Mouse (Mus musculus) heart, adult 2 months (tissue): ENCODE data around the gene Ermap. TPM values are rescaled to one million over a fixed set of nuclear protein-coding genes. Genes with fewer than 3 reads are reported as not detected.

Experiments
- DNase-seq, 2 experiments: peaks; one replicate each; pipeline ENCODE4 v3.0.0; 2021
- H3K27ac ChIP-seq: fragments of 200-600 bp; 2 replicates; pipeline ENCODE4 v1.8.1; 2022
- H3K27me3 ChIP-seq: fragments of 200-500 bp; 2 replicates; pipeline ENCODE4 v1.6.1; 2012; ENCODE audit warnings: mild to moderate bottlenecking, low read length, inconsistent platforms, mixed read lengths; ENCODE audit not compliant: control insufficient read depth, insufficient read depth
- H3K36me3 ChIP-seq: fragments of 200-500 bp; 2 replicates; pipeline ENCODE4 v1.6.1; 2012; ENCODE audit warnings: low read length, inconsistent platforms; ENCODE audit not compliant: control insufficient read depth, insufficient read depth
- H3K4me1 ChIP-seq: fragments of 200-500 bp; 2 replicates; pipeline ENCODE4 v1.6.1; 2011; ENCODE audit warnings: low read length; ENCODE audit not compliant: control insufficient read depth, insufficient read depth
- H3K4me3 ChIP-seq: fragments of 200-600 bp; 2 replicates; pipeline ENCODE4 v1.8.1; 2022
- H3K79me2 ChIP-seq: fragments of 200-500 bp; replicated peaks from 2 replicates; pipeline ENCODE4 v1.6.1; 2012; ENCODE audit warnings: mild to moderate bottlenecking, inconsistent platforms, low read length, moderate library complexity, mixed read lengths; ENCODE audit not compliant: control insufficient read depth, insufficient read depth
- H3K9ac ChIP-seq: fragments of 200-500 bp; 2 replicates; pipeline ENCODE4 v1.6.1; 2012; ENCODE audit warnings: low read depth, mild to moderate bottlenecking, control low read depth, inconsistent platforms, low read length, mixed read lengths
- CTCF ChIP-seq: fragments of 200-600 bp; IDR thresholded peaks from 2 replicates; pipeline ENCODE4 v1.8.1; 2022; ENCODE audit warnings: antibody characterized with exemption, mild to moderate bottlenecking, moderate library complexity
- EP300 ChIP-seq: fragments of 200-500 bp; IDR thresholded peaks from 2 replicates; pipeline ENCODE4 v1.6.1; 2011; ENCODE audit warnings: low read depth, low read length, control low read depth; ENCODE audit not compliant: insufficient read depth
- POLR2A ChIP-seq: fragments of 200-500 bp; IDR thresholded peaks from 2 replicates; pipeline ENCODE4 v1.6.1; 2011; ENCODE audit warnings: mild to moderate bottlenecking, low read depth, low read length, control low read depth; ENCODE audit not compliant: insufficient read depth
- WGBS: fragments of 180-500 bp; shearing (Covaris S2); methylation state at CpG from one replicate; pipeline ENCODE4 v1.1.7; 2018; 5-methylcytosine and 5-hydroxymethylcytosine counted together
- intact Hi-C: fragments of 180-260 bp; cut with DNase I; formaldehyde crosslinking; loops from one replicate; pipeline ENCODE4 v1.15.1; 2025
- long read RNA-seq: library from polyadenylated mRNA; stranded (forward); transcript quantifications from one replicate; pipeline ENCODE4 v2.0.0, GENCODE M21; 2021
- polyA plus RNA-seq: library from polyadenylated mRNA; depleted of rRNA; stranded (reverse); fragments of >200 nt; gene quantifications from 2 replicates; pipeline ENCODE4 v1.2.3, GENCODE M21; 2012; rRNA removed
- total RNA-seq, 2 experiments: library from RNA; stranded (reverse); gene quantifications; 2 replicates each; pipeline ENCODE4 v1.2.3; 2021

The Ermap gene
- total RNA-seq (under 1 TPM in 1 of 2 experiments, not detected in 1; 0.09 TPM), polyA plus RNA-seq (0.10 and 0.20 TPM in 2 replicates)
- long read RNA-seq, result 0 reads

DNA sequence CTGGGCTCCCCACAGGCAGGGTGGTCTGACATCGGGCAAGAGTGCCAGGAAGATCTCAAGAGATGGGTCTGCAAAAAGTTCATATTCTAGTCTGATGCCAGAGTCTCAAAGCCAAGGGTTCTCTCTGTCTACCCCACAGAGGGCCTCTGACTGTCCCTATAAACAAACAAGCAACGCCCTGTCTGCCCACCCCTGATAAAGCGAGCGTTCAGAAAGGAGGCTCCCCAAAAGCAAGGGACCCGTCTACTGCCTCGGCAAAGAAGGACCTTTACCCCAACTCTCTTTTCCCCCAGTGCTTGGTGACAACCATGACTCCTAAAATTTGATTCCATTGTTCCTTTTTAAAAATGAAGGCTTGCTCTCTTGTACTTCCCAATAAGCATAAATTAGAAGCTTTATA is at the start of gene Ermap:
TSS of gene Ermap (minus strand) at position 148 of the 400 bp plus-strand sequence.
- H3K4me1 ChIP-seq, result no peaks in the 10 kb centered on the region
- WGBS, result 72% methylated on average over 6 of the region's 6 CpGs
- H3K9ac ChIP-seq, result no peak within 1 kb of the TSS
- intact Hi-C loops, result no loop called here
- H3K36me3 ChIP-seq, result no peaks in the 10 kb centered on the region
- TF ChIP-seq POLR2A, result no peak
- no peak for TF ChIP-seq EP300
- TF ChIP-seq CTCF, result no peak
- H3K27me3 ChIP-seq, result no peaks in the 10 kb centered on the region
- no peaks in the 10 kb centered on the region for H3K79me2 ChIP-seq
- H3K27ac ChIP-seq, result no peak within 1 kb of the TSS
- H3K4me3 ChIP-seq, result no peak within 1 kb of the TSS
- no peak for DNase-seq

DNA sequence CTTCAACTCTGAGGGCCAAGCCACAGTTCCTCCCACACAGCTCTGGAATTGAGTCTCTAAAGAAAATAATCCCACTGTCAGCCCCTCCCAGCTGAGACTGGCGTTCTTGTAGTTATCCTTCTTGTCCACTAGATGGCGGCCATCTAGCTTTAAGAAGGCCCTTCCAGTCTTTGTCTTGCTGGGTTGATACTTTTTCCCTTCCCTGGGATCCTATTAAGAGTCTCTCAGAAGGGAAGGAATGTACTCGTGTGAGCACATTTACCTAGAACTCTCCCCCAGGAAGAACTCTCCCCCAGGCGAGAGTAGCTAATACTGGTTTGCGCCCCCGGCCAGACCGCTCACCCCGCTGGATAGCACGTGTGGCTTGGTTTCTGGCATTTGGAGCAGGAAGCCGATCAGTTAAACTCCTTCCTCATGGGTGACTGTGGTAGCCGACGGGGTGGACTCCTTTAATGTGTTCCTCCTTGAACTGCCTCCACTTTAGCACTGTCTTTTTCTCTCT is 49.4 kb upstream of the Ermap start:
- intact Hi-C loops, result loop anchor here (2.0 kb wide), 1 partner anchor 100 kb away; no protein-coding TSS in a partner anchor
- Histone ChIP-seq H3K27ac (no peak overlapping the region; the same call in 1 of the 2 replicates), H3K36me3 (no peaks in the 10 kb centered on the region), H3K79me2 (no peaks in the 10 kb centered on the region), H3K4me1 (no peaks in the 10 kb centered on the region; the same call in 1 of the 2 replicates), H3K27me3 (no peaks in the 10 kb centered on the region), H3K4me3 (no peak overlapping the region), H3K9ac (peak overlapping the region; percentile 62)
- peak; percentile 40 to 48 for DNase-seq
- peak; percentile 96 for TF ChIP-seq CTCF
- no peak for TF ChIP-seq POLR2A
- 24% methylated on average over 12 of the region's 12 CpGs for WGBS

DNA sequence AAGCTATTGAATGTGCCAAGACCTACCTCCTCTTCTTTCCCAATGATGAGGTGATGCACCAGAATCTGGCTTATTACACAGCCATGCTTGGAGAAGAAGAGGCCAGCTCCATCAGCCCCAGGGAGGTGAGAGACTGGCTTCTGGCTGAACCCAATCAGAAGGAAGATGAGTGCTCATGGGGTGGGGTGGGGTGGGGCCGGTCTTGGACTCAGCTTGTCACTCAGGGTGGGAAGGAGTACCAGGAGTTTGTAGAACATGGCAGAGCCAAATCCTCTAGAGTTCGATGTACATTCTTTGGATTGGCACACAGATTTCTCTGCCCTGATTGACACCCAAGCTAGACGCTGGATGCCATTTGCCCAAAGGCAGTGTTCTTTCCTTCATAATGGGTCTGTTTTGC is 48.9 kb upstream of the Ermap start:
- Histone ChIP-seq H3K79me2 (no peaks in the 10 kb centered on the region), H3K27ac (peak overlapping the region; percentile 28; the same call in 1 of the 2 replicates), H3K9ac (no peak overlapping the region), H3K4me1 (no peaks in the 10 kb centered on the region; the same call in 1 of the 2 replicates), H3K27me3 (no peaks in the 10 kb centered on the region), H3K36me3 (no peaks in the 10 kb centered on the region), H3K4me3 (no peak overlapping the region)
- intact Hi-C loops, result loop anchor here (2.0 kb wide), 1 partner anchor 100 kb away; no protein-coding TSS in a partner anchor
- DNase-seq, result no peak
- TF ChIP-seq POLR2A (no peak), EP300 (no peak), CTCF (no peak)
- whole genome bisulfite sequencing, result 75% methylated on average over 3 of the region's 3 CpGs

GRCm38 (mm10) chr4:119234348-119234747 is 44.5 kb upstream of the Ermap start:
- H3K9ac ChIP-seq, result no peak overlapping the region
- H3K27me3 ChIP-seq, result no peaks in the 10 kb centered on the region
- H3K4me1 ChIP-seq, result peaks cover 1% of the 10 kb centered on the region; the same call in 1 of the 2 replicates
- intact Hi-C loops, result no loop called here
- WGBS, result 68% methylated on average over 3 of the region's 3 CpGs
- no peak for DNase-seq
- H3K36me3 ChIP-seq, result no peaks in the 10 kb centered on the region
- no peak overlapping the region for H3K27ac ChIP-seq
- H3K79me2 ChIP-seq, result peaks cover 1% of the 10 kb centered on the region; the same call in 1 of the 2 replicates
- peak overlapping the region; percentile 98; the same call in 1 of the 2 replicates for H3K4me3 ChIP-seq
- no peak for TF ChIP-seq POLR2A
- no peak for TF ChIP-seq CTCF
- TF ChIP-seq EP300, result no peak

DNA sequence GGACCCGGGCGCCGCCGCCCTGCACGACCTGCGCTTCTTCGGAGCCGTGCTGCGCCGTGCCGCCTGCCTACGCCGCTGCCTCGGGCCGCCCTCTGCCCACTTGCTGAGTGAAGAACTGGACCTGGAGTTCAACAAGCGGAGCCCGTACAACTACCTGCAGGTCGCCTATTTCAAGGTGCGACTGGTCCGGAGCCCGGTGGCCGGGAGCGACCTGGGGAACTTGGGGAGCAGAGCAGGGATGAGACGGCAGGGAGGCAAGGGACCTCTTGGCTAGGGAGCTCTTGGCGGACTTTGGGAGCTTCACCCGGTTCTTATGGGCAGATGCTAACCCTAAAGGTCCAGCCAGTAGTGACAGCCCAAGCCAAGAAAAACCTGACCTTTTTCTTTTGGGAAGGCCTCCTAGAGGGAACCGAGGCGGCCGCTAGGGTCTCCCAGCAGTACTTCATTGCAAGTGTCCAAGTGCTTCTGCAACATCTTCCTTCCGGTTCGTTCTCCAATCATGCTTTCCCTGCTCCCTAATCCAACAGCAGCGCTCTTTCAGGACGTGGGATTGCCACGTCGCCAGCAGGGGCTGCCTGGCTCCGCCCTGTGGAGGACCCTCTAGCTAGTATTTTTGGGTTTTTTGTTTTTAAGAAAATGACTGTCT is 43.6 kb upstream of the Ermap start:
- peak overlapping the region; percentile 98 for H3K4me3 ChIP-seq
- H3K27me3 ChIP-seq, result no peaks in the 10 kb centered on the region
- peak overlapping the region; percentile 95 for H3K9ac ChIP-seq
- WGBS, result 1% methylated on average over 36 of the region's 36 CpGs
- TF ChIP-seq EP300 (no peak), CTCF (peak; percentile 43), POLR2A (0 out of 2 replicates have a peak, but pooled peaks have one; percentile 39)
- H3K4me1 ChIP-seq, result peaks cover 1% of the 10 kb centered on the region; the same call in 1 of the 2 replicates
- peaks cover 1% of the 10 kb centered on the region; the same call in 1 of the 2 replicates for H3K79me2 ChIP-seq
- H3K27ac ChIP-seq, result peak overlapping the region; percentile 77
- intact Hi-C loops, result no loop called here
- no peaks in the 10 kb centered on the region for H3K36me3 ChIP-seq
- DNase-seq, result peak; percentile 53 to 62
